In the genomic region with DNA sequence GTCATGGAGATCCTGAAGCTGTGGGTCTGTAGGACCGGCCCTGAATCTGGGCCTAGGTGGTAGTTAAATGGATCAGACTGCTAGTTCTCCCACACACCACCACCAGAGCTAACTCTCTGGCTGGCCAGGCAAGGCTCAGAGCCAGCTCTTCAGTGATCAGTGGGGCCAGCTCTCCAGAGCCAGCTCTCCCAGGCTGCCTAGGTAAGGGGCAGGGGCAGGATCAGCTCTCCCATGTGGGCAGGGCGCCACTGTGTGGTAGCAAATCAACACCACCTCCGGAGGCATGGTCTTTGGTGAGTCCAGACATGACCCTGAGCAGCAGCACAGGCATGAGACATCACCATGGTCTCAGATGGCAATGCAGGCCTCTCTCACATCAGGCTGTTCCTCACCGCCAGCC, we compare ENCODE assay signal across 8 mouse cellular contexts. TPM values are rescaled to one million over a fixed set of nuclear protein-coding genes. Genes with fewer than 3 reads are reported as not detected.
DNase-seq lines count a peak whose midpoint lies in the region; ATAC-seq lines count a peak whose summit lies in the region.

No protein-coding gene starts in this region.

- H3K4me3 ChIP-seq in kidney, embryonic 15.5 days (replicated peaks): no peak overlapping the region

- H3K9me3 ChIP-seq in kidney, embryonic 15.5 days (replicated peaks): no peaks in the 10 kb centered on the region

- 80% methylated on average over 4 of the region's 4 CpGs for WGBS in kidney, embryonic 15.5 days

- H3K36me3 ChIP-seq in kidney, embryonic 15.5 days: peaks cover 25% of the 10 kb centered on the region

- H3K4me1 ChIP-seq in kidney, embryonic 15.5 days: no peaks in the 10 kb centered on the region

- no peaks in the 10 kb centered on the region for H3K27me3 ChIP-seq in kidney, embryonic 15.5 days

- H3K9ac ChIP-seq in kidney, embryonic 15.5 days: no peak overlapping the region

- ATAC-seq in cerebellum, adult (ENCODE audit: insufficient number of reproducible peaks, low FRiP score, low TSS enrichment): no peak
- peak; percentile 60; the same call in 1 of the 2 replicates for ATAC-seq in kidney, embryonic 15.5 days (replicated peaks; ENCODE audit: low FRiP score)
- peak; percentile 94 for ATAC-seq in megakaryocyte, adult 5-6 weeks (ENCODE audit: poor library complexity, severe bottlenecking)

- DNase-seq in cerebellum, postnatal 10 days: peak; percentile 55 to 74
- peak; percentile 73 for DNase-seq in 3T3-L1 (ENCODE audit: low read depth, low spot score)
- DNase-seq in adrenal gland, postnatal 14 days: peak; percentile 94
- DNase-seq in heart, adult 18-20 months: peak; percentile 63
- DNase-seq in testis, postnatal 10 days (ENCODE audit: low spot score): peak; percentile 76

- H3K27ac ChIP-seq in kidney, embryonic 15.5 days: no peak overlapping the region

- no peak overlapping the region for H3K4me2 ChIP-seq in kidney, embryonic 15.5 days

RNA-seq across cellular contexts. Expression of a gene that starts 15.0 kb away (rescaled TPM):
- 25.6 and 28.3 TPM in 2 replicates for total RNA-seq in adrenal gland, postnatal 14 days (2021)
- total RNA-seq in heart, adult 18-20 months (2021): 10 to 100 TPM; 18.5 to 19.3 TPM
- 3.0 and 3.8 TPM in 2 replicates for polyA plus RNA-seq in kidney, embryonic 15.5 days (2015; fragmentation: Nextera tagmentation; extraction: Ambion mirVana)
- 7.2 and 7.4 TPM in 2 replicates for total RNA-seq in megakaryocyte, adult 5-6 weeks (2015)
- total RNA-seq in megakaryocyte, adult 5-6 weeks (2017): 11.7 and 15.4 TPM in 2 replicates

RNA-seq across cellular contexts. Expression of a gene that starts 25.1 kb away (rescaled TPM):
- 27.5 and 33.1 TPM in 2 replicates for total RNA-seq in adrenal gland, postnatal 14 days (2021)
- 1 to 10 TPM; 4.7 to 5.3 TPM for total RNA-seq in heart, adult 18-20 months (2021)
- 19.3 and 21.6 TPM in 2 replicates for polyA plus RNA-seq in kidney, embryonic 15.5 days (2015; fragmentation: Nextera tagmentation; extraction: Ambion mirVana)
- 58.7 and 62.6 TPM in 2 replicates for total RNA-seq in megakaryocyte, adult 5-6 weeks (2015)
- 31.5 and 36.8 TPM in 2 replicates for total RNA-seq in megakaryocyte, adult 5-6 weeks (2017)

RNA-seq across cellular contexts. Expression of a gene that starts 25.4 kb away (rescaled TPM):
- 102 and 105 TPM in 2 replicates for total RNA-seq in adrenal gland, postnatal 14 days (2021)
- total RNA-seq in heart, adult 18-20 months (2021): 100 to 1,000 TPM; 154 to 162 TPM
- polyA plus RNA-seq in kidney, embryonic 15.5 days (2015; fragmentation: Nextera tagmentation; extraction: Ambion mirVana): 382 and 415 TPM in 2 replicates
- total RNA-seq in megakaryocyte, adult 5-6 weeks (2015): 138 TPM in 2 replicates
- 98.5 and 129 TPM in 2 replicates for total RNA-seq in megakaryocyte, adult 5-6 weeks (2017)

RNA-seq across cellular contexts. Expression of a gene that starts 33.5 kb away (rescaled TPM):
- total RNA-seq in adrenal gland, postnatal 14 days (2021): 210 and 212 TPM in 2 replicates
- 100 to 1,000 TPM; 136 to 137 TPM for total RNA-seq in heart, adult 18-20 months (2021)
- 295 and 296 TPM in 2 replicates for polyA plus RNA-seq in kidney, embryonic 15.5 days (2015; fragmentation: Nextera tagmentation; extraction: Ambion mirVana)
- total RNA-seq in megakaryocyte, adult 5-6 weeks (2015): 184 and 193 TPM in 2 replicates
- 137 and 141 TPM in 2 replicates for total RNA-seq in megakaryocyte, adult 5-6 weeks (2017)

RNA-seq across cellular contexts. Expression of a gene that starts 50.5 kb away (rescaled TPM):
- total RNA-seq in adrenal gland, postnatal 14 days (2021): 40.7 and 45.5 TPM in 2 replicates
- 1 to 10 TPM; 1.3 to 2.6 TPM for total RNA-seq in heart, adult 18-20 months (2021)
- 2.4 and 2.8 TPM in 2 replicates for polyA plus RNA-seq in kidney, embryonic 15.5 days (2015; fragmentation: Nextera tagmentation; extraction: Ambion mirVana)
- 3.5 and 4.1 TPM in 2 replicates for total RNA-seq in megakaryocyte, adult 5-6 weeks (2015)
- total RNA-seq in megakaryocyte, adult 5-6 weeks (2017): 2.6 and 3.5 TPM in 2 replicates
